Mouse (Mus musculus) thymus, postnatal 10 days (tissue): Measurements from ENCODE around the gene Ankrd17.

Experiments used
- DNase-seq, 2 experiments: peaks; one replicate each; pipeline ENCODE4 v3.0.0; 2021; ENCODE audit warnings: low spot score in 2 of 2

Ankrd17 gene

DNA sequence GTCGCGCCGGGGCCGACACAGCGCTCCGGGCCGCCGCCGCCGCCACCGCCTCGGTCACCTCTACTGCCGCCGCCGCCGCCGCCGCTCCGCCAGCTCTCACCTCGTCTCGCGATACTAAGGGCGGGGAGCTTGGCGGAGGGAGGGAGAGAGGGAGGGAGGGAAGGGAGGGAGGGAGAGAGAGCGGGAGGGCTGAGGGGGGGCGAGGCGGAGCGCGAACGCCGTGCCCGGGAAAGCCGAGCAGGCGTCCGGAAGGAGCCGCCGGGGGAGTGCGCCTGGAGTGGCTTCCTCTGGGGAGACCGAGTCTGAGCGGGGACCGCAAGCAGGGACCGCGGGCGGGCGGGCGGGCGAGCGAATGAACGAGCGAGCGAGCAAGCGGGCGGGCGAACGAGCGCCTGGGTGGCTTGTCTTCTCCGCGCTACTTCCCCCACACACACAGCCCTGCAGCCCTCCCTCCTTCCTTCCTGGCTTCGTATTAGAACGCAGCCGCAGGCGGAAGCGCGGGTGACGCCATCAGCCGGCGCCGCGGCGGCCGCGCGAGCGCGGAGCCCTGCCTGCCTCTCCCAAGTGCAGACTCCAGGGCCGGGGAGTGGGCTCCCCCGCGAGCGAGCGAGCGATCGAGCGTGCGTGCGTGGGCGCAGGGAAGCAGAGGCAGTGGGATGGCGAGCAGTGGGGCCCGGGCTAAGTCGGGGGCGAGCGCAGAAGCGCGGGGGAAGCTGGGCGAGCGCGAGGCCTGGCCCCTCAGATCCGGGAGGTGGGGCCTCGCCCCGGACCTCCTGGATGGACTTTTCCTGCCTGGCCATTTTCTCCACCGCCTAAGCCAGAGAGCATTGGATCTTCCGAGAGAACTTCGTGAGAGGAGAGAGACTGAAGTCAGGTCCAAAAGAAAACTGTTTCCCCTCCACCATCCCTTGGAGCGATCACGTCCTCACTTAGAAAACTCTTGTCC is at the start of gene Ankrd17:
Gene Ankrd17, minus strand, starts transcription at position 457 of the 946 bp plus-strand sequence.
- peak; percentile 85 to 86 for DNase-seq

DNA sequence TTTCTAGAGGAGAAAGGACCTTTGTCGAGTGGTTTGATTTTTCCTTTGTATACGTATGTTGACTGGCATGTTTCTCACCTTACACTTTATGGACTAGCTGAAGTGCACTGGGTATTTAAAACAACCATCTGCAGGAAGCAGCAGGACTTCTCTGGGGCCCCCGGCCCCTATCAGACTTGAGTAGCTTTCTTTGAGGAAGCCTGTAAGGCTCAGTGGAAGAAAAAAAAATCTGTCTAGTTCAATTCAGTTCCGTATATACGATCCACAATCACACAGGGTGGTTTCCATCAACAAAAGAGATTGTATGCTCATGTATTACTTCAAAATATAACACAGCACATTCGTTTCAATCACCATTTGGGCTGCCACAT is 48.5 kb upstream of the Ankrd17 start:
- no peak for DNase-seq

DNA sequence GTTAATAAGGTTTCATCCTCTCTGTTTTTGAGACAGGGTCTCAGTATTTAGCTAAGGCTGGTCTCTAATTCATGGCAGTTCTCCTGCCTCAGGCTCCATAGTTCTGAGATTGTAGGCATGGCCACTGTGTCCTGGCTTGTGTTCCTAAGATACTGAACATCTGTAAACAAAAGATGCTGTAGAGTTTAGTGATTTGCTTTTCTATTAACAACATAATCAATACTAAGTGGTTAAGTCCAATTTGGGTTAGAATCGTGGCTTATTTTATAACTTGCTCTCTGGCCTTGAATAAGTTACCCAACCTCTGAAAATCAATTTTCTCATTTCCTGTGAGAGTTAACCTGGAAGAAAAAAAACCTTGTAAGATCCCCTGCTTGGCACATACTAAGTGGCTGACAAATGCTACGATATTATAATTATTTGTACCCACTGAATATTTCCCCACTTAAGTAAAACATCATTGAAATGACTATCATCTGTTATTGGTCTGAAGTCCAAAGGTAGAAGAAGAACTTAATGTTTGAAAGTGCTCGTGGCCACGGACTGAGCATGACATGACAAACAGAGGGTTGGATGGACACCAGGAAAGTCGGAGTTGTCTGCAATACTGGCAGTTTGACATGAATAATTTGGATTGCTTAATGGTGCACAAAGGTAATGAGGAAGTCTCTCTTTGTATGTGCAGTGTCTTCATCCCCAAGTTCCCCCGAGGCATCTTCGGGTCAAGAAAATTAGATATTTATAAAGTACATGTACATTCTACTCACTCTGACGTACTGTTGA is 48.0 kb upstream of the Ankrd17 start:
- no peak for DNase-seq

DNA sequence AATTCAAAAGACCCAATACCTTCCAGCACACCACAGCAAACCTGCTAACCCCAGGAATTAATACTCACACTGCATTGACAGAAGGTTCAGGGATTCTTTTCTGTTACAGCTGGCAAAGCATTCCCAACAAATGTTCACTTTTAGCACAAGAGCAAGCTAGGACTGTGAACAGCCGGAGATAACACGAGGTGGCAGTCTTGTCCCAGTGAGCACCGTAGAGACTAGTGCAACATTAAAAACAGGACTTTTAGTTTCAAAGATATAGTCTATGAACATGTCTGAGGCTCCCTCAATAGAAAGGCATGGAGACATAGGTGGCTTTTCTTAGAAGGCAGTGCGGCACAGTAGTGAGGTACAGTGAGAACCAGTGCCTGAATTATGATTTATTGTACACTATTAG is 38.8 kb upstream of the Ankrd17 start:
- no peak for DNase-seq

DNA sequence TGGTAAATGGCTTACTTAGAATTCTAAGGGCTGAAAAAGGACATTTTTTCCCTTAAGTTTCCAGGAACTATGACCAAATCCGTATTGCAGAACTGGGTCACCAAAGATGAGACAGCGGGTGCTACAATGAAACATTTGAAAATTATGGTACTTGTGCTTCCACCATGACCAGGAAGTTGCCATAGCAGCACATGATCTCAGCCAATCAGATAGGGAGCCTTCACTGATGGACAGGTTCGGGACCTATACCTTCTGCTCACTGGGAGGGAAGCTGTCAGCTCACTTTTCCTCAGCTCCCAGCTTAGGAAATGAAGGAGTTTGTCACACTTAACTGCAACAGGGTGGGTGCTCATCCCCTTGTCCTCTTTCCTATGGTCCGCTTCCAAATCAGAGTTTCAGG is 30.4 kb upstream of the Ankrd17 start:
- DNase-seq, result no peak

DNA sequence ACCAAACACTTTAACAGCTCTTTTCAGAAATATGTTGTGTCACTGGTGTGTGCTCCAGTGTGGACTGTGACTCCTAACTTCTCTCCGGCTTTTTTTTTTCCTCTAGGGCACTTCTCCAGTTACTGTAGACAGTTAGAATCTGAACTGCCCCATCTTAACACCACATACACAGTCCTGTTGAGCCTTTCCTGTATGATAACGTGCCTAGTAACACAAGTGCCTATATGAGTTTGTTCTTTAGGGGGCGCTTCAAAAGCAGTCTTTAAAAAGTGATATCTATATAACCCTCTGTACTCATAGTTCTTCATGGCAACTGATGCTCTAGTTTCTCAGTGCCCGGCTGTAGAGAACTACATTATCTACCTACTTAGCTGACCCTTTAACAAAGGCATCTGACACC is 27.9 kb upstream of the Ankrd17 start:
- no peak for DNase-seq

DNA sequence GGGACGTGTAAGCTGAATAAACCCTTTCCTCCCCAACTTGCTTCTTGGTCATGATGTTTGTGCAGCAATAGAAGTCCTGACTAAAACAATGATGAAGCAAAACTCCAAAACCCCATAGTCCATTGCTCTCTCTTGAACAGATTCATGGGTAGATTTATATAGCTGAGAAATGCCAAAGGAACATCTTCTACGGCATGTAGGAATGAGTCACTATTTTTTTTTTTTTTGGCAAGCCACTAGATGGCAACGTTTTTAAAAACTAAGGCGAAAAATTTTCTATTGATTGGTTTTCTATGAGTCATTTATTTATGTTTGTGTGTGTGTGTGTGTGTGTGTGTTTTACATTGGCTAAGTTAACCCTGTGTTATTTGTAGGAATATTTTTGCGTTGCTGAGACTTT is 27.4 kb upstream of the Ankrd17 start:
- DNase-seq, result no peak

DNA sequence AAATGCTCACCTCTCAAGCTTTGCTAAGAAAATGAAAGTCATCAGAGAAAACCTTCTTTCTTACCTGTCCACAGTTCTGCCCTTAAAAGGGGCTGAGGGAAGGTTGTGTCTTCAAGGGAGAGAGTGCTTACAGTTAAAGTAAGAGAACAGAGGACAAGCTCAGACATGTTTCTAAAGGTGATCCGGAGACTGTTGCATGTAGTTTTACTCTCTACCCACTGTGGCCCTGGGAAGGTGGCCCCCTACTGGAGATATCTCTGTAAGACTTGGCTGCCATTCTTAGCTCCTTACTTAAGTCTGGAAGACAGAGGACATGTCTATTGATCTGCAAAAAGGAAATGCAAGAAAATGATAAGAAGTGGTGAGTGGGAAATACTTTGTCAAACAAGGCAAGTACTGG is 16.7 kb upstream of the Ankrd17 start:
- DNase-seq, result peak in 1 of 2 experiments; percentile 22

DNA sequence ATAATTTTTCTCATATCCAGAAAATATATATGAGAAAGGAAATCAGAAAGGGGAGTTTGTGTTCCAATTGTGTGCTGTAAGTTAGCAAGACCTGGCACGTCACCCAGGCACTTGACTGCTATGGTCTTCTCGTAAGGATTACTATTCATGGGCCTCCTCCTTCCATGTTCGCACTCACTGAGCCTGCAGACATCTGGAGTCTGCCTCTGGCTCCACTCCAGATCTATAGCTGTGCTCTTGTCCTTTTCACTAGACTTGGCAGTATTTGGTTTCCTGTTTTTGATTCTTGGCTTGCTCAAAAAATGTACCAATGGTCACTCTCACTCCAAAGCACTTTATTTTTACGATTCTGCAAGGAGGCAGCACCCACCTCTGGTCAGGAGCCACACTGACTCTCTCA is 15.1 kb upstream of the Ankrd17 start:
- no peak for DNase-seq

DNA sequence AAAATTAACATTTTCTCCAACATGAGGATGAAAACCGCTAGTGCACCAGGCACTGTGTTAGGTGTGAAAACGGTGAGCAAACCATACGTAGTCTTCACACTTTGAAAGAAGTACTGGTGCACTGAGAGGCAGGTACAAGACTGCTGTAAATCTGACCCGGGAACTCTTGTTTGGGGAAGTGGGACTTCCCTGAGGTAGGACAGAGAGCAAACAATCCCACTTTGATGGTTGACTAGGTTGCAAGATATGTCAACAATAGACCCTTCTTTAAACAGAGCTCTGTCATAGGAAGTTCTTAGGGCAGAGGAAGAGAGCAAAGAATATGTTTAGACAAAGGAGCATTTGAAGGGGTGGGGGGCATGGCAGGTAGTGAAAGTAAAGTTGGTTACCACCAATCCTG is 7.3 kb upstream of the Ankrd17 start:
- no peak for DNase-seq

DNA sequence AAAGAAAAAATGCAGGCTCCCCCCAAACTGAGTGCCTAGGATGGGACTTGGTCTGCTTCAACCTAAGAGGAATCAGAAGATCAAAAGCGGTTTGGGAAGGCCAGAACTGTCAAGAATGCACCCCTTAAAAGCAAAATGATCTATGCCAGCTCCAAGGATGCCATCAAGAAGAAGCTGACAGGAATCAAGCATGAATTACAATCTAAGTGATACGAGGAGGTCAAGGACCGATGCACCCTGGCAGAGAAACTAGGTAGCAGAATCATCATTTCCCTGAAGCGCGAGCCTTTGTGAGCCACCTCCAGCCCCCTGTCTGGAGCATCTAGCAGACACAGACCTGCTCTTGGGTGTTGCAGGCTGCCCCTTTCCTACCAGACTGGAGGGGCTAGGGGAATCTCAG is 4.0 kb upstream of the Ankrd17 start:
- no peak for DNase-seq

DNA sequence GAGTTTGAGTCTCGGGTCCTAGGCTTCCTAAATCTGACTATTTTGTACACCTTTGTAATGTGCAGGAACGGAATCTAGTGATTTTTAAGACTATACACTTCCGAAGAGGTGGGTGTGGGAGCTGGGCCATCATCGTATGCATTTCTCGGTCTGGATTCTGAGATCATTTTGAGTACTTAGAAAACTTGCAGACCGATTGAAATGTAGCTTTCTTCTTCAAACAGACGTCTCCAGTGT is 608 bp upstream of the Ankrd17 start, which contains the start of gene Gm9958:
Gene Gm9958, plus strand, starts transcription at position 138 of the 237 bp plus-strand sequence.
- peak in 1 of 2 experiments; percentile 4 for DNase-seq

DNA sequence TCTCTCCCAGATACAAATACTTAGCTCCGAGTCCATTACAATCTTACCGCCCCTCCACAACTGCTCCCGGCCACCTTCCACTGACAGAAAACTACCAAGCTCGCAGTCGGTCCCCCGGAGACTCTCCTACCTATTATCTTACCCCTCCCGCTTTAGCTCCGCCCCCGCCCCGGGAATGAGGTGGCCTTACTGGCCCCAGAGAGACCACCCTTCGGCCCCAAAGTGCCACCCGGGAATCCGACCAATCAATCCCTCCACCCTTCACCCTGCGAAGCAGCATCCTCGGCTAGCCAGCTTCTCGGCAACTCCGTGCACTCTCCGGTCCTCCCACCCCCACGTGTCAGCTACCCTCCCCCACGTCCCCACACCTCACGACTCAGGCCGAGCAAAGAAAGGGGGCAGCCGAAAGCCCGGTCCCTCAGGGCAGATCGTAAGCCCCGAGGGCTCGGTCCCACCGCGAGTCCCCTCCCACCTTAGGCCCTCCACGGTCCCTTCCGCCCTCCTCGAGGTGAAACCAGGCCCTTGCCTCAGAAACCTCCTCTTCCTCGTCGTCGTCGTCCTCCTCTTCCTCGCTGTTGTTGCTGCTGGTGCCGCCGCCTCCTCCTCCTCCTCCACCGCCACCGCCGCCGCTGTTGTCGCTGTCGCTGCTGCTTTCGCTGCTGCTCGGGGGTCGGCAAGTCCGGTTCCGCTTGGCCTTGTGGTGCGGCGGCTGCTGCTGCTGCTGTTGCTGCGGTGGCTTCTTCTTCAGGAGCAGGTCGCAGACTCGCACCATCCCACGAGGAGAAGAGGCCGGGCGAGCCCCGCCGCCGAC is 1.0 kb downstream of the Ankrd17 start:
- DNase-seq, result peak; percentile 55 to 64

DNA sequence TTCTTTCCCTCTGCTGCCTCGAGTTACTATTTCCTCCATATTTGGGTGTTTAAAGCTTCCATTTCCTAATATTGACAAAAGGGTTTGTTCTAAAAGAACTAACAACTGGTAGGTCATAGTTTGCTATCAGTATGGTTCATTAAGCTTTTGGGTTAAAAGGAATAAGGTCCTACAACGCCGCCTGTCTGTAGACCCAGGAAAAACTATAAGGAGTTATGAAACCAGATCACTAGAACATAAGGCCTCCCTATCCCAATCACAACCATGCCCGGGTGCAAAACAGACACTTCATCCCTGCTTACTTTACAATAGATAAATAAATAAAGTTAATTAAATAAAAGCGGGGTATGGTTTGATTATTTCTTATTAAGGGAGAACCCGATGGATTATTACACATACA is 1.9 kb downstream of the Ankrd17 start:
- peak; percentile 45 to 51 for DNase-seq

DNA sequence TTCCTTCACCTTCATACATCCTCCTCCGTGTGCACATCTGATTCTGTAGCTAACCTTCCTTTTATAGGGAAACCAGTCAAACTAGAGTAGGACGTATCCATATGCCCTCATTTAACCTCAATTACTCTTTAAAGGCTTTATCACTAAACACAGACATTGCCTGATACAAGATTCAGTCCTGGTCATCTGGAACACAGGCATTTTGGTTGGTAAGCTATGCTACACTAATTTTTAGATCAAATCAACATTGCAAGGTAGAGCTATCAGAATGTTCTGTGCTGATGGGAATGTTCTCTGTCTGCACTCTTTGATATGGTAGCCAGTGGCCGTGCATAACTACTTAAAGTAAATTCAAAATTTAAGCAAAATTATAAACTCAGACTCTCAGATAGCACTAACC is 10.6 kb downstream of the Ankrd17 start:
- no peak for DNase-seq

DNA sequence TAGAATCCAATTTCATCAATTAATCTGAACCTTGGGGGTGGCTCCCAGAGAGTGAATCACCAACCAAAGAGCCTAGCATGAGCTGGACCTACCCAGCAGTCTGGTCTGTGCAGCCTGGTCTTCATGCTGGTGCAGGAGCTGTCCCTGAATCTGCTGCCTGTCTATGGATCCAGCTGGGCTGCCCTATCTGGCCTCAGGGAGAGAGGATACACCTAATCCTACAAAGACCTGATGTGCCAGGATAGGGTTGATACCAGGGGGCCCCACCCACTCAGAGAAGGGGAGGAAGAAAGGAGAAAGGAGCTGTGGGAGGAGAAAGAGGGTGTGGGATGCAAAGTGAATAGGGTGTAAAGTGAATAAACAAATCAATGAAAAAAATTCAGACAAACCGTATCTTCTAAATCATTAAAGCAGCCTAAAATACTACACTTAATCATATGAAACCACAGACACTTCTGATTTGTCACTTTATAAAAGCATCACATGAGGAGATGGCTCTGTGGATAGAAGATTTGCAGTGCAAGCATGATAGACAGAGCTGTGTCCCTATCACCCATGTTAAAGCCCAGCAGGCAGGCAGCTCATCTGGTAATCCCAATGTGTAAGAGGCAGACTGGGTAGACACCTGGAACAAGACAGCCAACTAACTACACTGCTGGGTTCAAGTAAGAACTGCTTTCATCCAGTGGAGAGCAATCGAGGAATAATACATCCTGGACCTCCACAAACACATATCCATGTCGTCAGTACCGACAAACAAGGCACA is 12.6 kb downstream of the Ankrd17 start:
- DNase-seq, result no peak

DNA sequence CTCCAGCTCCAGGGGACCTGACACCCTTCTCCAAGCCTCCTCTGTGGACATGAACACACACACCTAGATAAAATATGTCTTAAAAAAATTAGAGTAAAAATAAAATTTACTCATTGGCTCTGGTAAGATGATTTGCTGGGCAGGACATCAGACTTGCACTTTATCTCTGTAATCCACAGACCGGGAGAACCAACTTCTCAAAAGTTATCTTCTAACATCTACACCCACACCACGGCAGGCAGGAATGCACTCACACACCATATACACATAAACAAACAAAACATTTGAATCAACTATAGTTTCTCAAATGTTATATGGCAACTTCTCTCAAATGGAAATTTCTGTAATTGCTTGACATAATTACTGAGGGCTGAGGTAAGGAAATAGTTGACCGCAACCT is 19.5 kb downstream of the Ankrd17 start:
- DNase-seq, result no peak

DNA sequence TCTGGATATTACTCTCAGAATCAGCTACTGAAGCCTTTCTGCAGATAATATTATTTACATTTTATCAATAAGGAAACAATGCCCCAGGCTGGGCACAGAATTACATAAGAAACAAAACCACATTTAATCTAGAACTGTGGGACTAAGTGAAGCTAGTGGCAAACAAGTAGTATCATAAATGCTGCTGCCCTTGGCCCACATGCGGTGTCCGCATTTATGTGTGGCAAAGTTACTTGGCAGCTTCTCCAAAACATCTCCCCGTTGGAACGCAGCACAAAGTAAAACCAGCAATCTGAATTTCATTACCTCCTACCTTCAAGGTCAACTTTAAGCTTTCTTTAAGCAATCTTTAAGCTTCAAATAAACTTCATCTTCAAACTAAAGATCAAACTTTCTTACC is 25.5 kb downstream of the Ankrd17 start:
- DNase-seq, result no peak

DNA sequence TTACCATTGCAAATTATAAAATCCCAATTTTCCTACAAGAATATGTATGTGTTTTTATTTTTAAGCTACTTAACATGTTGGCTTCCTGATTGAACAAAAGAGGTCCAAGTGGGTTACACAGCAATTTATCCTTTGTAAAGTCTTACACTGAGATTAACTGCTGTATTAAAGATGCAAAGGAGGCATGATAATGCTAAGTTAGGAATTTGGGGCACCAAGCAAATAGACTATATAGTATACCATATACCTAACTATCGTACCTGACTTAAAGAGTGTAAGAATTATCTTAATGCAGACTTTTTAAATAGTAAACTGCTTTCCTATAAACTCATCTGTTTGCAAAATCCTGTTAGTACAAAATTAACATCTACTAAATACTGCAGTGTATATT is 26.4 kb downstream of the Ankrd17 start:
- DNase-seq, result no peak

DNA sequence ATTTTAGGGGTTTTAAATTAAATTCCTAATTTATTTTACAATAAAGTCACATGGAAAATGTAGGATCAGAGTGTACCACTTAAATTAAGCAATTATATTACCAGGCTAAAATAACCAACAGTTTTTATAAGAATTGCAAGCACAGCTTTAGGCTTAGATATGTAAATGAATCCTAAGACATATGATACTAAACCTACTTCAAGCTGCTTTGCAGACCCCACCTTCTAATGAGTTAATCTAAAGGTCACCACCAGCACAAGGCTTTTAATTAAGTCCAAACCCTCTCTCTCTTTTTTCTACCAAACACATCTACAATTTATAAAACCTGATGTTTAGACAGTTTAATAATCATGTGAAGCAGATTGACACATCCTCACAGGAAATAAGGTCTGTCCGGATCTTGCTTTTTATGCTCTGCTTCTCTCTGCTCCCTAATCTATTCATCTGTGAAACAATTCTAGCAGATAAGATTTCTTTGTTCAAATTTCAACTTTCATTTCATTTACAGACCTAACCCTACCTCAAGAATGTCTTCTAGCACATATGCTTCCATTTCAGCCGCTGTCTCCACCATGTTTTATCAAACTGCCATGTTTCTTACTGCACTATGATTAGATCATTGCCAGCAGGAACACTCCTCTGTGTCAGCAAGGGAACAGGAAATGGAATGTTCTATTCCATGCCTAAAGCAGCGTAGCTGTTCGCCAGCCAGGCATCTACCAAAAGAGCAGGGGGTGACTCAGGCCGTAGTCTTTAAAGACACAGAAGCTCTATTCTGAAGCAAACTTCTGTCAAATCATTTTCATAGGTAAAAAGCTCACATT is 27.0 kb downstream of the Ankrd17 start:
- DNase-seq, result peak in 1 of 2 experiments; percentile 5
